Mouse (Mus musculus) neural tube, embryonic 15.5 days (tissue): ENCODE data around the gene Gm10518. TPM values are rescaled to one million over a fixed set of nuclear protein-coding genes. Genes with fewer than 3 reads are reported as not detected.
"Not testable (repeated sequence)": the region's sequence is repeated elsewhere in the genome, so short reads cannot be mapped to it uniquely, and the experiment has no call there.

ENCODE experiments used
- ATAC-seq: fragments of 200-750 bp; cut with Nextera tagmentation; 2 replicates; pipeline ENCODE4 v1.8.0; 2017; ENCODE audit warnings: mild to moderate bottlenecking, moderate TSS enrichment, moderate library complexity; ENCODE audit not compliant: low FRiP score
- H3K27ac ChIP-seq: fragments of 300-500 bp; sonication (generic); replicated peaks from 2 replicates; pipeline ENCODE4 v1.5.1; 2015; ENCODE audit warnings: mild to moderate bottlenecking, inconsistent platforms
- H3K27me3 ChIP-seq: fragments of 300-500 bp; sonication (generic); replicated peaks from 2 replicates; pipeline ENCODE4 v1.6.1; 2015; ENCODE audit warnings: inconsistent platforms
- H3K36me3 ChIP-seq: fragments of 300-500 bp; sonication (generic); 2 replicates; pipeline ENCODE4 v1.6.1; 2015; ENCODE audit warnings: inconsistent platforms
- H3K4me1 ChIP-seq: fragments of 300-500 bp; sonication (generic); 2 replicates; pipeline ENCODE4 v1.6.1; 2015; ENCODE audit warnings: inconsistent platforms
- H3K4me2 ChIP-seq: fragments of 300-500 bp; sonication (generic); 2 replicates; pipeline ENCODE4 v1.6.1; 2015; ENCODE audit warnings: inconsistent platforms, mild to moderate bottlenecking, moderate library complexity
- H3K4me3 ChIP-seq: fragments of 300-500 bp; sonication (generic); replicated peaks from 2 replicates; pipeline ENCODE4 v1.5.1; 2015; ENCODE audit warnings: mild to moderate bottlenecking, inconsistent platforms
- H3K9ac ChIP-seq: fragments of 300-500 bp; sonication (generic); replicated peaks from 2 replicates; pipeline ENCODE4 v1.6.1; 2015; ENCODE audit warnings: mild to moderate bottlenecking, inconsistent platforms
- H3K9me3 ChIP-seq: fragments of 300-500 bp; sonication (generic); replicated peaks from 2 replicates; pipeline ENCODE4 v1.6.1; 2016; ENCODE audit warnings: inconsistent platforms
- WGBS: fragments of 180-500 bp; shearing (Covaris S2); methylation state at CpG from one replicate; pipeline ENCODE4 v1.1.7; 2015; ENCODE audit warnings: mixed read lengths; 5-methylcytosine and 5-hydroxymethylcytosine counted together
- polyA plus RNA-seq: library from polyadenylated mRNA; unstranded; fragments of >200 nt; fragmentation: Nextera tagmentation; extraction: Ambion mirVana; gene quantifications from 2 replicates; pipeline ENCODE4 v1.2.1, GENCODE M21; 2015

Gm10518 gene
- polyA plus RNA-seq, 1 experiment from 2014 or later, result not detected

GRCm38 (mm10) chr1:179805751-179806150 lies 2.6 kb downstream of the Gm10518 start:
- H3K36me3 ChIP-seq, result no peaks in the 10 kb centered on the region
- ATAC-seq, result no peak
- H3K9ac ChIP-seq, result no peak overlapping the region
- 87% methylated on average over 5 of the region's 5 CpGs for WGBS
- peaks cover 28% of the 10 kb centered on the region for H3K4me1 ChIP-seq
- H3K9me3 ChIP-seq, result no peaks in the 10 kb centered on the region
- no peaks in the 10 kb centered on the region for H3K27me3 ChIP-seq
- no peak overlapping the region for H3K27ac ChIP-seq
- no peak overlapping the region for H3K4me3 ChIP-seq
- no peak overlapping the region for H3K4me2 ChIP-seq

- H3K4me3 ChIP-seq, result no peak overlapping the region
- 88% methylated on average over 4 of the region's 4 CpGs for WGBS
- H3K9ac ChIP-seq, result no peak overlapping the region
- no peak overlapping the region for H3K27ac ChIP-seq
- peaks cover 13% of the 10 kb centered on the region for H3K4me1 ChIP-seq
- no peak for ATAC-seq
- H3K36me3 ChIP-seq, result no peaks in the 10 kb centered on the region
- no peak overlapping the region for H3K4me2 ChIP-seq
- H3K27me3 ChIP-seq, result no peaks in the 10 kb centered on the region
- no peaks in the 10 kb centered on the region for H3K9me3 ChIP-seq
Observed at GRCm38 (mm10) chr1:179807468-179807867, 4.3 kb downstream of the Gm10518 start.

GRCm38 (mm10) chr1:179808300-179808699 lies 5.1 kb downstream of the Gm10518 start:
- Histone ChIP-seq H3K9ac (no peak overlapping the region), H3K9me3 (no peaks in the 10 kb centered on the region), H3K27ac (no peak overlapping the region), H3K4me3 (no peak overlapping the region), H3K4me2 (no peak overlapping the region), H3K36me3 (no peaks in the 10 kb centered on the region), H3K4me1 (peaks cover 10% of the 10 kb centered on the region), H3K27me3 (no peaks in the 10 kb centered on the region)
- 91% methylated on average over 3 of the region's 3 CpGs for WGBS
- ATAC-seq, result no peak

- no peak overlapping the region for H3K27ac ChIP-seq
- no peak for ATAC-seq
- WGBS, result 72% methylated on average over 2 of the region's 2 CpGs
Observed at GRCm38 (mm10) chr1:179813385-179813784, 10.2 kb downstream of the Gm10518 start.

GRCm38 (mm10) chr1:179814616-179815015 lies 11.4 kb downstream of the Gm10518 start:
- no peak for ATAC-seq
- Histone ChIP-seq H3K4me1 (no peaks in the 10 kb centered on the region), H3K4me3 (no peak overlapping the region), H3K4me2 (no peak overlapping the region), H3K9me3 (no peaks in the 10 kb centered on the region), H3K27ac (no peak overlapping the region), H3K27me3 (no peaks in the 10 kb centered on the region), H3K36me3 (no peaks in the 10 kb centered on the region), H3K9ac (no peak overlapping the region)
- 86% methylated on average over 2 of the region's 2 CpGs for WGBS

More at GRCm38 (mm10) chr1:179813385-179813784, 10.2 kb downstream of the Gm10518 start:
- Histone ChIP-seq H3K9me3 (no peaks in the 10 kb centered on the region), H3K4me2 (no peak overlapping the region), H3K9ac (no peak overlapping the region), H3K36me3 (no peaks in the 10 kb centered on the region), H3K4me1 (no peaks in the 10 kb centered on the region), H3K27me3 (no peaks in the 10 kb centered on the region), H3K4me3 (no peak overlapping the region)

GRCm38 (mm10) chr1:179818490-179819278 lies 15.5 kb downstream of the Gm10518 start:
- not testable (repeated sequence) for H3K9ac ChIP-seq, H3K9me3 ChIP-seq, H3K36me3 ChIP-seq, H3K4me1 ChIP-seq, ATAC-seq, H3K4me2 ChIP-seq, H3K27ac ChIP-seq, H3K4me3 ChIP-seq, H3K27me3 ChIP-seq
- 94% methylated on average over 11 of the region's 11 CpGs for WGBS

GRCm38 (mm10) chr1:179824549-179824948 lies 21.4 kb downstream of the Gm10518 start:
- H3K9ac ChIP-seq, result no peak overlapping the region
- no peaks in the 10 kb centered on the region for H3K9me3 ChIP-seq
- no peak overlapping the region for H3K4me3 ChIP-seq
- no peaks in the 10 kb centered on the region for H3K27me3 ChIP-seq
- ATAC-seq, result no peak
- no peaks in the 10 kb centered on the region for H3K36me3 ChIP-seq
- H3K4me1 ChIP-seq, result no peaks in the 10 kb centered on the region
- H3K4me2 ChIP-seq, result no peak overlapping the region
- H3K27ac ChIP-seq, result no peak overlapping the region
- 76% methylated on average over 5 of the region's 5 CpGs for WGBS

GRCm38 (mm10) chr1:179828051-179828450 lies 24.9 kb downstream of the Gm10518 start:
- Histone ChIP-seq H3K36me3 (no peaks in the 10 kb centered on the region), H3K9me3 (no peaks in the 10 kb centered on the region), H3K27me3 (no peaks in the 10 kb centered on the region), H3K4me3 (no peak overlapping the region), H3K27ac (no peak overlapping the region), H3K4me1 (no peaks in the 10 kb centered on the region), H3K9ac (no peak overlapping the region), H3K4me2 (no peak overlapping the region)
- ATAC-seq, result no peak
- WGBS, result 93% methylated on average over 5 of the region's 5 CpGs

GRCm38 (mm10) chr1:179828900-179829299 lies 25.7 kb downstream of the Gm10518 start:
- 87% methylated on average over 4 of the region's 4 CpGs for WGBS
- Histone ChIP-seq H3K27ac (no peak overlapping the region), H3K9me3 (no peaks in the 10 kb centered on the region), H3K36me3 (no peaks in the 10 kb centered on the region), H3K4me3 (no peak overlapping the region), H3K4me2 (no peak overlapping the region), H3K4me1 (no peaks in the 10 kb centered on the region), H3K27me3 (no peaks in the 10 kb centered on the region), H3K9ac (no peak overlapping the region)
- ATAC-seq, result no peak

- no peak overlapping the region for H3K4me3 ChIP-seq
- H3K9ac ChIP-seq, result no peak overlapping the region
- peaks cover 8% of the 10 kb centered on the region; the same call in 1 of the 2 replicates for H3K9me3 ChIP-seq
- no peak for ATAC-seq
- H3K27ac ChIP-seq, result no peak overlapping the region
- H3K4me1 ChIP-seq, result no peaks in the 10 kb centered on the region
- no peak overlapping the region for H3K4me2 ChIP-seq
- no peaks in the 10 kb centered on the region for H3K27me3 ChIP-seq
- 87% methylated on average over 7 of the region's 7 CpGs for WGBS
- no peaks in the 10 kb centered on the region for H3K36me3 ChIP-seq
Observed at GRCm38 (mm10) chr1:179832710-179833240, 29.6 kb downstream of the Gm10518 start.

GRCm38 (mm10) chr1:179833596-179833995 lies 30.4 kb downstream of the Gm10518 start:
- no peaks in the 10 kb centered on the region for H3K4me1 ChIP-seq
- H3K4me3 ChIP-seq, result no peak overlapping the region
- no peak overlapping the region for H3K27ac ChIP-seq
- H3K27me3 ChIP-seq, result no peaks in the 10 kb centered on the region
- 84% methylated on average over 1 of the region's 1 CpGs for WGBS
- H3K4me2 ChIP-seq, result no peak overlapping the region
- peaks cover 8% of the 10 kb centered on the region; the same call in 1 of the 2 replicates for H3K9me3 ChIP-seq
- H3K36me3 ChIP-seq, result no peaks in the 10 kb centered on the region
- ATAC-seq, result no peak
- H3K9ac ChIP-seq, result no peak overlapping the region

GRCm38 (mm10) chr1:179835753-179836425 lies 32.7 kb downstream of the Gm10518 start:
- no peak overlapping the region for H3K9ac ChIP-seq
- no peaks in the 10 kb centered on the region for H3K4me1 ChIP-seq
- H3K9me3 ChIP-seq, result peaks cover 8% of the 10 kb centered on the region; the same call in 1 of the 2 replicates
- 100% methylated on average over 1 of the region's 1 CpGs for WGBS
- H3K4me3 ChIP-seq, result no peak overlapping the region
- ATAC-seq, result no peak
- no peaks in the 10 kb centered on the region for H3K36me3 ChIP-seq
- H3K27me3 ChIP-seq, result no peaks in the 10 kb centered on the region
- no peak overlapping the region for H3K27ac ChIP-seq
- H3K4me2 ChIP-seq, result no peak overlapping the region
